Mouse (Mus musculus): Measurements from ENCODE around the gene Grk3.
A peak's percentile ranks its signal among the peaks of the same experiment; 100 is the strongest.

The Grk3 gene

DNA sequence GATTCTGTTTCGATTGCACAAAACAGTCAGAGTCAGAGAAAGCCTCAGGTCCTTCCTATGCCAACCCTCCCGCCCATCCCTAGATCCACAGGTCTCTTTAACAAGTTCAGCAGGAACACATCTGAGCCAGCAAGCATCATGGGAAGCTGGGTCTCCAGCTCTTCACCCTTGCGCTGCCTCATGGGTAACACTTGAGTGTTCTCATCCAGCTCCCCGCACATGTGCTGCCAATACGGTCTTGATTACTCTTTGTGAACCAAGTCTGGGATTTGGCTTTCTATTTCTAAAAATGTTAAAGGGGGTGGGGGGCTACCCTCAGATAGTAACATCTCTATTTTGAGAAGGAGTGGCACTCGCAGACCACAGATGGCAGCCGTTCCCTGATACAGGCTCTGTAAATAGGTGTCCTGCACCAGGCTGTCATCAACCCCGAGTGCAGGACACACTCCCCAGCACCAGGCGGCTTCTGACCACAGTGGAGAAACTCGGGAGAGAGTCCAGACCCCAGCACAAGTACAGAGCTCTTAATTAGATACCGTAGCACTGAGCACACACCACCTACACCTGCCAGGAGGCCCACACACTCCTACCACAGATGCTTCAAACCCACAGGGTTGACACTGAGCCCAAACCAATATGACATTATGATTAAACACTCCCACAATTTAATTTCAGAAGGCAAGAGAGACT, 82.6 kb downstream of the Grk3 start:
- no peak for DNase-seq

DNA sequence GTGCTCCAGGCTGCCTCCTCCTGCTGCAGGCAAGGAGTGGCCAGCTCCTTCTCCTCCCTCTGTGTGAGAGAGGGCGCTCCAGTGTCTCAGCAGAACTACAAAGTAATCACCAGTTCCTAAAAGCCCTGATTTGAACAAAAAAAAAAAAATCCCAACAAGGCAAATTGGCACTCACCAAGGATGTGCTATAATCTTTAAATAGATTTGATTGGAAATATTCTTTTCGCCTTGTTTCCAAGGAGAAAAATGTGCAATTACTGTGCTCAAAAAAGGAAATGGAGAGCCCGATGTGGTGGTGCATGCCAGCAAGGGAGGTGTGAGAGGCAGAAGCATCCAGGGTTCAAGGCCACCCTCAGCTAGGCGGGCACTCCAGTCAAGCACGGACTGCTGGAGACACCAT, 83.7 kb downstream of the Grk3 start:
- DNase-seq = no peak

DNA sequence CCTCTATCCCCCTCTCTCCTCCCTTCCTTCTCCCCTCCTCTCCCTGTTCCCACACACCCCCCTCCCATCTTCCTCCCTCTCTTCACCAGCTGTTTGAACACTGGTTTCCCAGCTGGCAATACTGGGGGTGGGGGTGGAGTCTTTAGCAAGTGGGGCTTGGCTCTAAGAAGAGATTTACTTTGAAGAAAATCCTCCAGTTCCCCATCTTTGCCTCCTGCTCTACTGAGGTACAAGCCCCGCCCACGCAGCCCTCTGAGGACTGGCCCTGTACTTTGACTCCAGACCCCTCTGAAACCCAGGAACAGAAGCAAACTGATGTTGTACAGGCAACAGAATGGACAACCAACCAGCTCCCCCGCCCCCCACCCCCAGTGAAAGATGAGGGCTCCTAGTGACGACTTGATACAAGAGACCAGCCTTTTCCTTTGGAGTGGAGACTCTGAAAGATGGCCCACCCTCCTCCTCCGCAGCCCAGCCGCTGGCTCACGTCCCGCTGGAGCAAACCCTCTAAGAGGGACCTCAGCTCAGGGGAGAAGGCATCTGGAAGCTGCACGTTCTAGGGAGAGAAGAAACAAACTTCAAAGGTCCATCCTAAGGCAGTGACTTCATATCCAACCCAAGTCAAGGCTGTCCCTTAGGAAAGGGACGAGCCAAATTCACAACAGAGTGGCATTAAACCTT, 87.2 kb downstream of the Grk3 start:
- DNase-seq = no peak

DNA sequence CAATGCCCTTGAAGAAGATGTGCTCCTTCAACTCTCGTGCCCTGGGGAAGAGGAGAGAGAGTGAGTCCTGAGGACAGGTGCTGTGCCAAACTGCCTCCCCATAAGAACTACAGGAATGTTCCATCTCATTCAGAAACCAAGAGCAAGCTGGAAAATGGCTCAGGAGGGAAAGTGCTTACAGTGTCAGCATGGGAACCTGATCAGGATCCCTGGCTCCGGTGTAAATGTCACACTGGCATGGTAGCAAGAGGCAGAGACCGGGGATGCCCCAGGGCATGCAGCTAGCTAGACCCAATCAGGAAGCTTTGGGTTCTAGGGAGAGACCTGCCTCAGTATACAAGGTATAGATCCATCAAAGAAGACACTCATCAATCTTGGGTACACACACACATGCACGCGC, 90.2 kb downstream of the Grk3 start:
- no peak for DNase-seq

DNA sequence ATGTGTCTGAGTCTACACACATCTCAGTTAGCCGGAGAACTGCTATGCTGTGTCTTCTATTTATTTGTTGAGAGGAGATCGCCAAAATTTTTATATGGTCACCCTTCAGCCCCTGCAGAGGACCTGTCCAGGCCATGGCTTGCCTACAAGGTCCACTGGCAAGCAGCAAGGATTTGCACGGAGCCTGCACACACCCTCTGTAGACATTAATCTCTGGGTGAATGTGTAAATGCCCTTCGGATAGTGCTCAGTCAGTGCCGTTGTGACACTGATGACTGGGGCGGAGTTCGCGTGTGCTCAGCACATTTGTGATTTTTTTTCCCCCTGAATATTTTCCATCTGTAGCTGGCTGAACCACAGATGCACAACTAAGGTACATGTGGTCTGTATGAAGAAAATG, 90.8 kb downstream of the Grk3 start:
- DNase-seq = peak; percentile 15

DNA sequence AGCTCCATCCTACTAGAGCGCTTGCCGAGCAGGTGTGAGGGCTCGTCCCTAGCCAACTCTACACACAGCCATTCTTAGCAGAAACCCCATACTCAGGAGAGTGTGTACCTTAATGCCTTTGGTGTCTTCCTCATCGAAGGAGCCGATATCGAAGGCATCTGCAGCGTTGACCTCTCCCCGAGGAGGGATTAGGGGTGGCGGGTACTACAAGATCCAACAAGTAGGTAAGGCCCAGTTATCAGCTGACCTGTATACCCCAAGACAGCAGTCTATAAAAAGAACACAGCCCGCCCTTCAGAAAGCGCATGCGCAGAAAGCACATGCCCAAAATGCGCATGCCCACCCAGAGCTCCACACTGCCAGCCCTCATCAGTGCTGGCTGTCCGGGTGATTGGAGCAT, 91.8 kb downstream of the Grk3 start:
- no peak for DNase-seq

DNA sequence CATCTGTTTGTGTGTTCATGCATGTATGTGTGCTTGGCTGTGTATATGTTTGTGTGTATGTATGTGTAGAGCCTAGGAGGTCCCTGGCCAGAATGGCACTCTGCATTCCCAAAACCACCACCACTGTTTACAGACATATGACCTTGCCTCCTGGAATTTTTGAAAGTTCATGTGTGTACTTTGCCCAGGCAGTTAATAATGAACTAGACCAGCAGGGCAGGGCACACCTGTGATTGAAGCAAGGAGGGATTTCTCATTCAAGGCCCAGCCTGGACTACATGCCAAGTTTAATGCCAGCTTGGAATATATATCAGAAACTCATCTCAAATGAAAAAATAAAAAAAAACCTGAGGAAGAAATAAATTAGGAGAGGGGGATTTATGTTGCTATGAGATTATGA, 93.7 kb downstream of the Grk3 start:
- peak; percentile 67 for DNase-seq

DNA sequence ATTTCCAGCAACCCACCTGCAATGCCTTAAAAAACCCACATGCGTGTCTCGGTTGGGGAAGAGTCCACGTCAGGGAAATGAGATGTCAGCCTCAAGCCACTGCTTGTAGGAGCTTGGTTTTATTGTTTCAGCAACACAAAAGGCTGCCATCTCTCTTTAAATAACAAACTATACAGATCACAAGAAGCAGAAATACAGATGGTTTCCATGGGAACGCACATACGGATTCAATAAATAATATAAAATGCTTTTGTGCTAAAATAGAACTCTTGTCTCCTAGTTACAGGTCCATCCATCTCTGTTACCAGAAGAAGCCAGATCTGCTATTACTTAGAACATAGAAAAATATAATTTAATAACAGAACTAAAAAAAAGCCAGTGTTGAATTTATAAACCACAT, 105.2 kb downstream of the Grk3 start:
- DNase-seq = no peak

DNA sequence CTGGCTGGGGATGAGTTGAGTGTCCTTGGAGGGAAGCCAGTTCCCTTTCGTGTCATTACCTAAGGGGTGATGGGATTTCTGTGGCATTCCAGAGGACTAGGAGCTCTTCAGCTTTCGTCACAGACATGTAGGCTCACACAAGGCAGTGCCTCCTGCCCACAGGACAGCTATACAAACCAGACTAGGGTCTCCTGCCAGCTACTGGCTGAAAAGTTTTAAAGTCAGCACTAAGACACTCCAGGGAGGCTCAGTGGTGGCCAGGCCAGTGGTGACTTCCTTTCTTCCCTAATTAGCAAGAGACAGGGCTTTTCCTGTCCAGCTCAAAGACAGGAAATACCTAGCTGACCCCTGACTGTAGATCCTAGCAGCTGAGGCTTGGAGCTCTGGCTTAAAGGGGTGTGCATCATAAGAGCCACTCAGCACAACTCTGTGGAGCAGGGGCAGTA, 107.4 kb downstream of the Grk3 start:
- DNase-seq = peak; percentile 42

DNA sequence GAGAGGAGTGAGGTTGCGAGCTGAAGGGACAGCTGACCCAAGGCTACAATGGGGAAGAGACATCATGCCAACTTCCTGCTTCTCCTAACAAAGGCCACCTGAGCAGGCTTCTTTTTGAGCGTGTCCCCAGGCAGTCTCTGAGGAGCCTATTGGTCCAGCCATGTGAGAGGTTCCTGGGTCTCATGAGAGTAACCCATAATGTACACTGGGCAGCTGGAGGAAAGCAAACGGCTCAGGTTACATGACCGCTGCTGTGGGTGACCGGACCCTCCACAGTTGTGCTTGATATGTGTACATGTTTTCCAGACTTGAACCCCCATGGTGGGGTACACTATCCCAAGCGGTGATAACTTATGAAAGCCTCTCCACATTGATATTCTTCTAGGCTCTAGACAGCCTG, 108.1 kb downstream of the Grk3 start:
- no peak for DNase-seq

DNA sequence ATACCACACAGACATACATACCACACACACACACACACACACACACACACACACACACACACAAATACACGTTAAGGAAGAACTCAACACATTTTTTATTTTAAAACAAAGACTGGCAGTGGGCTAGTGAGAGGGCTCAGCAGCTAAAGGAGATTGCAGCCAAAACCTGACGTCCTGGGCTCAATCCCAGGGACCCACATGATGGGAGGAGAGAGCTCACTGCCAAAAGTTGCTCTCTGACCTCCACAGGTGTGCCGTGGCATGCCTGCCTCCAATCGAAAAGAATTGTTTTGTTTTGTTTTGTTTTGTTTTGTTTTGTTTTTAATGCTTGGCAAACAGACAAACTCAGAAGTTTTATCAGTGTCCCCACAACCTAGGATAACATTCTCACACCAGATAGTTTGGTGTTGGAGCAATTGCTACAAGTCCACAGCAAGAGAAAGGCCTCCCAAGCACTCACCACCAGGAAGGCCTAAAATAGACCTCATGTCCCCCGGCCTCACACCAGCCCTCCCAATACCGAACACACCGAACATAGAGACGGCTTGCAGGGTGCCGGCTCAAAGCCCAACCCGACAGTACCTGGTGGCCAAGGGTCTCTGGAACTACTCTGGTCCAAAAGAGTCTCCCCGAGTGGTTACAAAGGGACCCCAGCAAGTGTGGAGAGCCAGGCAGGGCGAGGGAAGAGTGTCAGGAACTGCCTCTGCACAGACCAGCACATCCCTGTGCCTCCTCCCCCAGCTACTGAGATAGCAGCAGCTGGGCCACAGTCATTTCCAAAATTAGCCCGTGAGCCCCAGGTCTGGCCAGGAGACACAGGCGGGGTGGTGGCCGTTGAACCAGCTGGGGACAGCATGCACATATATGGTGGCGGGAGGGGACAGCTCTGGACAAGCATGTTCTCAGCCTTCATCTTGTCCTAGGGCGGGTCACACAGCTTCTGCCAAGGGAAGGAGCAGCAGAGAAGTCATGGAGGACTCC, 119.6 kb downstream of the Grk3 start, which contains the start of gene Myo18b:
TSS of gene Myo18b (minus strand) at position 689 of the 981 bp plus-strand sequence.
- DNase-seq = no peak

DNA sequence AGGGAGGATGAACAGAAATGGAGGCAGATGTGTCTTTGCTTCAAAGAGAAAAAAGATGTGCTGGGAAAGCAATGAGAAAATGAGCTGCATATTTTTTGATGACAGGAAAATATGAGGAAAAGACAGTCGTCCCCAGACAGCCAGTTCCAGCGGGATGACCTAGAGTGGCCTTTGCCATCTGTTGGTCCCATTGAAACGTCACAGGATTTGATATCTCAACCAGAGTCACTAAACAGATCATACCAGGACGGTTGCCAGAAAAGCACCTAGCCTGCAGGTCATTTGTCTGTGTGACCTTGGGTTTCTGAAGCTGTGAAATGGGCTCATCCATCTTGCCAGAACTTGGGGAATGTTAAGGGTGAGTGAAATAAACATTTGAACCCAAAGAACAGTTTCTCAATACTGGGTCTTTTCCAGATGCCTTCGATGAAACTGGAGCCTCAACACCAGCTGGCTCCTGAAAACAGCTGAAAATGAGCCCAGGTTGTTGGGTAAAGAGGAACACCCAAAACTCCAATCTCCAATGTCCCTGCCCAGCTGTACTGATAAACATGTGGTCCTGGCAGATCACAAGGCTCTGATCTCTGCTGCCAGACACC, 122.0 kb downstream of the Grk3 start:
- DNase-seq = no peak

DNA sequence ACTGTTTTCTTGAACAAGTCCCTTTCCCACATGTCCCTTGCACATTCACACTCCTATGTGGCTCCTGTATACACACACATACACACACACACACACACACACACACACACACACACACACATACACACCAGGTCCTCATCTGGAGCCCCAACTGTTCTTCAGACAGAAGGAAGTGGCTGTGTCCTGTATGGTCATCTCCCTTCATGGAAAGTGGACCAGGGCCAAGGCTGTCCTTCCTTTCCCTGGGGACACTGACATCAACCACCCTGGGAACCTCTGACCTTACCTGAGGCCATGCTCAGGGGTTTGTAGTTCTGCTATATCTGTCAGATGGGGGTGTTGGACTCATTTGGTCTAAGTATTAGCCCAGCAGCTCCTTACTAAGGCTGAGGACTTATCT, 123.2 kb downstream of the Grk3 start:
- no peak for DNase-seq

DNA sequence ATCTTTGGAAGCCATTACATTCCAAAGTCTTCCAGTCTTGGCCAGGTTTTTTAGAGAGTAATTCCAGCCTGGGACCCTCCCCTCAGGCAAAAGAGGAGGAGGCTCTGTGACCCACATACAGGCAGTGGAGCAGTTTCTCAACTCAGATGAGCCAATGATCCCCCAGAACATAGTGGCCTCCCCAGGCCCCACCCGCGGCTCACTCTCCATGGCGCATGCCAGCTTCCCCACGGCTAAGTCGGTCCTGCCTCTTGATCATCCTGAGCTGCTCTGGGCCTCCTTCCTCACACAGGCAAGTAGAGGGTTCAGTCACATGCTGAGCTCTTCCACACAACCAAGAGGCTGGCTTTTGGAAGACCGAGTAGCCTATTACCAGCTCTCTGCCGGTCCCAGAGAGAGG, 126.9 kb downstream of the Grk3 start:
- DNase-seq = no peak

DNA sequence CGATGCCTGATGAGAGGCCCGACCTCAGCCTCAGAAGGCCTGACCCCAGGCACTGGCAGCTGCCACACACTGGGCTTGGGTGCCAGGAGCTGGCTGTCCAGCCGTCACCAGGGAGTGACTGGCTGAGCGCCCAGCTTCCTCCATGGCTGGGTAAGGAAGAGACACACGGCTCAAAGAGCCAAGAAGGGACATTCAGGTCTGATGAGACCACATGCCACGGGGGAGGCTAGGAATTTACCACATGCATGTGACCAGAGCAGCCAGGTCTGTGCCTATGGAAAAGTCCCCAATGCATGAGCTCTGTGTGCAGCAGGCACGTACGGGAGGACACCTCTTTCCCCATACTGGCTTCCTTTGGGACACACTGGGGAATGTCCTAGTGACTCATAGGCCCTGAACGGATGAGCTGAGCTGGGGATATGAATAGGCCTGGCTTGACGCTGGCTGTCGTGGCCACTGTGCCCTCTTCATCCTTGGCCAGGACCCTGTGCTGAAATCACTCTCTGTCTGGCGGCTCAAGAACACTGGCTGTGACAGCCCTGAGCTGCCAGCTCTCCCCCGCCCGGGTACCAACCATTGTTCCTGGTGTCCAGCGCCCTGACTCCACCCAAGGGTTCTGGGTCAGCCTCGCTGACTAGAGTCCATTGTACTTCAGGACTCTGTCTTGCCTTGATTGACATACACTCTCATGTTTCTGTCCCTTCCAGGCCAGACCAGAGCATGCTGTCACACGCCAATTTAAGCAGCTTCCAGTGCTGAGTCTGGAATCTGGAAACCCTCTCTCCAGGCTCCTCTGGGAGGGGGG, 128.7 kb downstream of the Grk3 start:
- DNase-seq = peak; percentile 44

DNA sequence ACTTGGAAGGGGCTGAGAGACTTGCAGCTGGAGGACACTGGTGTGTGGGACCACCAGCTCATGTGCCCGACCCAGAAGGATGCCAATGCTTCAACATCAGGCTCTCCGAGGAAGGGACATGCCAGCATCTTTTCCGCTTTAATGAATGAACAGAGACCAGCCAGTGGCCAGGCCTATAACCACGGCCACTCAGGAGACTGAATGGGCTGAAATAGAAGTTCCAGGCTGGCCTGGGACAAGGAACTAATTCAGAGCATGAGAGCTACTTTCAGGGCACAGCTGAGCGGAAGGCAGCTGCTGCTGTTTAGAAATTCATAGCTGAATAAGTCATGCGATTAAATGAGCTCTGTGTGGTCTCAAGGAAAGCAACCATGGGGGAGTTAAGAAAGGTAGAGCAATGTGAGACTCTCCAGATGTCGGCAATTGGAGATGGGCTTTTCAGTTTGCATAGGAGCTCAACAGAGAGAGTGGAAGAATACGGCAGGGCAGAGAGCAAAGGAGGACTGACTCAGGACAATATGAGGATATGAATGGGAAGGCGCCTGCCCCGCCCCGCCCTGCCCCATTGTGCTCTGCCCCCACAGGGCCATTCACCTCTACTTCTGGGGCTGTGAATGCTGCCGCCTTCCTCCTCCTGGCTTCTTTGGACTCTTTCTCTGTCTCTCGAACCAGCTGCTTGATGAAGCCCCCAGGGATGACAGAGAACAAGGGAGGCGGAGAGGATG, 138.0 kb downstream of the Grk3 start:
- DNase-seq = no peak

DNA sequence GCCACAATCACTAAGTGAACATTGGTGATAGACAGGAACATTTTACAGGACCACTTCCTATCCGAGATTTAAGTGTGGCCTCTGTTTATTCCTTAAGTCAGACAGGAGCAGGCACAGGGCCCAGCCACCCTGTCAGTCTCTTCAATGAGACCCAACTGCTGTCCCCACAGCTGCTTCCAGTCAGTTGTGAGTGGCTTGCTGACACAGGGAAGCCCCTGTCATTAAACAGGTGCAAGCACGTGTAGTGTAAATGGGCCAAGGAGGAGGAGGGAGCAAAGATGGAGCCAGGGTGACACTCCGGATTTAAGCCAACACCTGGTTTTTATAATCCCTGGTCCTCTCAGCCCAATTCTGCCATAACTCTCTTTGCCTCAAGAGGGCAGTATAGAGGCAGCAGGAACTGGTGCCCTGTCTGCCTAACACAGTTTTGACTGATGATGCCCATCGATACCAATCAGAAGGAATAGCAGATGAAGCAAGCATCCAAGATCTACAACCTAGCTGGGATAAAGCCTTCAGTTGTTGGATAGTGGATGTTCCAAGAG, 138.7 kb downstream of the Grk3 start:
- DNase-seq = no peak

DNA sequence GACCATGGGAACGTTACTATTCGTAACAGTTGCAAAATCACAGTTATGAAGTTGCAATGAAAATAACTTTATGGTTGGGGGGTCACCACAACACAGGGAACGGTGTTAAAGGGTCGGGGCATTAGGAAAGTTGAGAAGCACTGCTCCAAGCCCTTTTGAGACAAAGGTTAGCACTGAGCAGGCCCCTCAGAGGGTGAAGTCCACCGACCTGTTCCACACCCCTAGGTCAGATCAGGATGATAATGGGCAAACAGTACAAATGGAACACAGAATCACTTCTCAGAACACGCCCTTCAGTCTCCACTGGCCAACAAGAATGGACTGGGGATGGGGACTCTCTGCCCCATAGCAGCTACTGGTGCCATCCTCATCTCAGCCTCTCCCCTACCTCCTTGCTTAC, 142.6 kb downstream of the Grk3 start:
- DNase-seq = no peak

DNA sequence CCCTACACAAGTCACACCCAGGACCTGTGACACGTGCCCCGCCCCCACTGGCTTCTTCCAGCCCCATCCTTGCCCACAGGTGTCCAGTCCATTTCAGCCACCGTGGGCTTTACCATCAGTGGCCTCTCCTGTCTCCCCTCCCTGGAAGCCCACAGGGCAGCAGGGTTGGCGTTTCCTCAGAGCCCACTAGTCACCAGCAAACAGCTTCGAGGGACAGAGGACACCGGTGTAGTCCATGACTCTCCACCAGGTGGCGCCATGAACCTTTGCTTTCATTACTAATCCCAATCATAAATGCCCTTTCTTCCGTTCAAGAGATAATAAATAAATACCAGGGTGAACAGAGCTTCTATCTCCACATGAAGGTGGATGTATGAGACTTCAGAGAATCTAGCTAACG, 144.9 kb downstream of the Grk3 start:
- DNase-seq = peak; percentile 35

DNA sequence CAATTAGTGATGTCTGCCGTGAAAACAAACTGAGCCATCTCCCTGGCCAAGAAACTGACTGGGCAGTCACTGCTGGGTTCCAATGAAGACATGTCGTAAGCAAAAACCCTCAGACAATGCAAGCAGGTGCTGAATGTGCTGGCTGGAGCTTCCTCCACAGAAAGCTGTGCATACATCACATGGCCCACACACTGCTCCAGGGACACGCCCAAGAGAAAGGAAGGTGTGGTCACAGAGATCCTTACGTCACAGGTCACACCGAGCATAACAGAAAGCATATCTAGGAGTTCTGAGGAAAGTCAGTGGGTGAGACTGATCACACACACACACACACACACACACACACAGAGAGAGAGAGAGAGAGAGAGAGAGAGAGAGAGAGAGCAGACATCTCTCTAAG, 147.0 kb downstream of the Grk3 start:
- DNase-seq = no peak

DNA sequence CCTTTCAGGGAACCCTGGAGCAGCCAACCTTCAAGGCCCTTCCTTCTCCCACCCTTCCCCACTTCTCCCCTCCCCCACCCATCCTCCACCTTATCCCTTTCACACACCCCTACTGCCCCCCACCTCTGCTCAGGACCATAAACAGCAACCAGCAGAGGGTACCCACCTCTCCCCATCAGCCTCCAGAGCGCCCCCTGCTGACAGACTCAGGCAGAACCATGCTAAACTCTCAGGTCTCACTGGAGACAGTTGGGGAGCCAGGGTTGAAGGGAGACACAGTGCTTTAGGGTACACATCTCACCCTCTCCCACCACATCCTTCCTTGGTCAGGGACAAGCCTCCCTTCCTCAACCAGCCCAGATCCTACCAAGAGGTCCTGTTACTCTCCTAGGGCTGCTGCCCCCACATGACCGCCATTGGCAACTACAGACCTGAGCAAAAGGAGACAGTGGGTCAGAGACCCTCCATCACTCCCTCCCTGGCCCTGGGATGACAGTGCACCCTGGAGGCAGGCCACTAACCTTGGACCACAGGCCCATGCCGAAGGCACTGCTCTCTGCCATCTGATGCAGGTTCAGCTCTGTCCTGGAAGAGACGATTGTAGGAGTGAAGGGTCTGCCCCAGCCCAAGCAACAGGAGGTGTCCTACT, 150.7 kb downstream of the Grk3 start:
- DNase-seq = no peak
